Mouse (Mus musculus) adrenal gland, postnatal 4 days (tissue): ENCODE results near the gene Ubqln4. TPM values are rescaled to one million over a fixed set of nuclear protein-coding genes. Genes with fewer than 3 reads are reported as not detected.

ENCODE experiments used
- DNase-seq, 2 experiments: peaks; one replicate each; pipeline ENCODE4 v3.0.0; 2021 to 2022; ENCODE audit warnings: low spot score in 2 of 2, mixed read lengths in 2 of 2
- total RNA-seq, 2 experiments: library from RNA; stranded (reverse); gene quantifications; 2 replicates each; pipeline ENCODE4 v1.2.3; 2021

The Ubqln4 gene
- total RNA-seq, 2 experiments from 2014 or later = 52.6 to 62.6 TPM

GRCm38 (mm10) chr3:88523027-88523426 is 30.5 kb upstream of the Ubqln4 start:
- no peak for DNase-seq

GRCm38 (mm10) chr3:88525021-88525420 is 28.5 kb upstream of the Ubqln4 start:
- no peak for DNase-seq

GRCm38 (mm10) chr3:88526157-88527131 is 27.1 kb upstream of the Ubqln4 start:
- peak; percentile 65 to 75 for DNase-seq

- no peak for DNase-seq
These were observed 26.0 kb upstream of the Ubqln4 start for GRCm38 (mm10) chr3:88527565-88527964.

- DNase-seq = no peak
These were observed 24.9 kb upstream of the Ubqln4 start for GRCm38 (mm10) chr3:88528646-88529045.

- no peak for DNase-seq
These were observed 24.2 kb upstream of the Ubqln4 start for GRCm38 (mm10) chr3:88529204-88530000.

- DNase-seq = no peak
These were observed 23.3 kb upstream of the Ubqln4 start for GRCm38 (mm10) chr3:88530082-88530864.

GRCm38 (mm10) chr3:88531348-88532298 is 21.9 kb upstream of the Ubqln4 start:
- peak; percentile 73 to 81 for DNase-seq

GRCm38 (mm10) chr3:88532299-88532674 is 21.3 kb upstream of the Ubqln4 start, which contains the start of gene Mex3a:
Mex3a (plus strand) TSS chr3:88532395.
- no peak for DNase-seq

- DNase-seq = no peak
These were observed 20.7 kb upstream of the Ubqln4 start for GRCm38 (mm10) chr3:88532689-88533511.

- no peak for DNase-seq
These were observed 19.9 kb upstream of the Ubqln4 start for GRCm38 (mm10) chr3:88533706-88534105.

- no peak for DNase-seq
These were observed 18.6 kb upstream of the Ubqln4 start for GRCm38 (mm10) chr3:88535005-88535404.

- no peak for DNase-seq
These were observed 18.0 kb upstream of the Ubqln4 start for GRCm38 (mm10) chr3:88535527-88535926.

- peak in 1 of 2 experiments; percentile 53 for DNase-seq
These were observed 17.2 kb upstream of the Ubqln4 start for GRCm38 (mm10) chr3:88536103-88536930.

GRCm38 (mm10) chr3:88537146-88537545 is 16.4 kb upstream of the Ubqln4 start:
- no peak for DNase-seq

- no peak for DNase-seq
These were observed 15.1 kb upstream of the Ubqln4 start for GRCm38 (mm10) chr3:88538271-88539145.

- no peak for DNase-seq
These were observed 14.2 kb upstream of the Ubqln4 start for GRCm38 (mm10) chr3:88539397-88539796.
